Mouse (Mus musculus) cerebellum, adult 2 months (tissue): ENCODE measurements at regions not wholly inside any gene's neighbourhood (a gene's known extent, or its start where the extent isn't known, plus 50 kb on each side); places are given as distances from the start of the nearest gene placed in this dataset.

ENCODE experiments used
- DNase-seq, 2 experiments: peaks; one replicate each; pipeline ENCODE4 v3.0.0; 2021
- H3K27ac ChIP-seq: fragments of 200-500 bp; 2 replicates; pipeline ENCODE4 v1.5.1; 2012; ENCODE audit warnings: low read length, control low read depth, inconsistent platforms; ENCODE audit not compliant: insufficient read depth
- H3K27me3 ChIP-seq: fragments of 200-500 bp; 2 replicates; pipeline ENCODE4 v1.6.1; 2012; ENCODE audit warnings: inconsistent platforms, mild to moderate bottlenecking, low read length, moderate library complexity; ENCODE audit not compliant: control insufficient read depth, insufficient read depth
- H3K4me1 ChIP-seq: fragments of 200-500 bp; 2 replicates; pipeline ENCODE4 v1.6.1; 2011; ENCODE audit warnings: low read length; ENCODE audit not compliant: control insufficient read depth, insufficient read depth
- H3K4me3 ChIP-seq: fragments of 200-500 bp; replicated peaks from 2 replicates; pipeline ENCODE3; 2011; ENCODE audit warnings: mild to moderate bottlenecking, low read depth, low read length, control low read depth; ENCODE audit not compliant: insufficient read depth
- CTCF ChIP-seq: fragments of 200-500 bp; IDR thresholded peaks from 2 replicates; pipeline ENCODE4 v1.5.1; 2011; ENCODE audit warnings: low read depth, mild to moderate bottlenecking, control low read depth, low read length, moderate library complexity, borderline replicate concordance; ENCODE audit not compliant: insufficient read depth
- POLR2A ChIP-seq: fragments of 200-500 bp; IDR thresholded peaks from 2 replicates; pipeline ENCODE4 v1.6.1; 2011; ENCODE audit warnings: low read length, control low read depth, borderline replicate concordance; ENCODE audit not compliant: insufficient read depth
- WGBS: fragments of 180-500 bp; shearing (Covaris S2); methylation state at CpG from one replicate; pipeline ENCODE4 v1.1.7; 2018; 5-methylcytosine and 5-hydroxymethylcytosine counted together

DNA sequence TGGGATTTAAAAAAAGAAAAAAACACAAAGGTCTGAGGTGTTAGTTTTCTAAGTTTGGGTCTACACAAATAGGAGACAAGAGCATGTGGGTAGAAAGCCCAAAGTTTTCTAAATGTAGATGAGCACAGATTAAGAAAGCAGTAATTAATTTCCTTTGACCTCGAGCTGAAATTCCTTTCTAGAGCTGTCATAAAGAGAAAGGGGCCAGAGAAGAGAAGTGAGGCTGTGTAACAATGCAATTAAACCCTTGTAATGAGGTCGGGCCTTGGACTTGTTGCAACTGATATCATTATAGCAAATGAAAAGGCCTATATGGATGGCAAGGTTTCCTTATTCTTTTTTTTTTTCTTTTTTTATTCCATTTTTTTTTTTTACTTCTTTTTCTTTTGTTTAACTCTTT, 337.2 kb downstream of the Nr2f2 start:
- no peak for DNase-seq
- no peak overlapping the region for H3K27ac ChIP-seq
- H3K27me3 ChIP-seq = no peaks in the 10 kb centered on the region
- TF ChIP-seq CTCF = no peak
- no peak for TF ChIP-seq POLR2A
- no peaks in the 10 kb centered on the region for H3K4me1 ChIP-seq
- WGBS = 46% methylated on average over 2 of the region's 2 CpGs
- H3K4me3 ChIP-seq = no peak overlapping the region

DNA sequence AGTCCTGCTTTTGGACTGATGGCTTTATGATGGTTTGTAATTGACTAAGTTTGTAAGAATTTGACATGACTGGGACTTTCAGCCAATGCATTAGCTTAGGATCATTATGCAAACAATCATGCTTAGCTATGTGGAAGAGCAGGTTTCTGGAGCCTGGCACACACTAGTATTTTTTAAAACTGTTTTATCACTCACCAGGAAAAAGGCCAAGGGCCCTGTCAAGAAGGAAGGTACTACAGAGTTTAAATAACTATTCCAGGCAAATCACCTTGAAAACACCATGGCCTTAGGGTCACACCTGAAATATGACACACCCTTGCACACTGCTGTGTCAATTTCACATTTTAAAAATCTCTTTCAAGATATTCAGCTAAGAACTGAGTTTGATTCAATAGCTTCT, 341.0 kb downstream of the Nr2f2 start:
- H3K27me3 ChIP-seq = no peaks in the 10 kb centered on the region
- no peak overlapping the region for H3K27ac ChIP-seq
- TF ChIP-seq POLR2A (no peak), CTCF (no peak)
- no peak overlapping the region for H3K4me3 ChIP-seq
- H3K4me1 ChIP-seq = no peaks in the 10 kb centered on the region
- DNase-seq = no peak

DNA sequence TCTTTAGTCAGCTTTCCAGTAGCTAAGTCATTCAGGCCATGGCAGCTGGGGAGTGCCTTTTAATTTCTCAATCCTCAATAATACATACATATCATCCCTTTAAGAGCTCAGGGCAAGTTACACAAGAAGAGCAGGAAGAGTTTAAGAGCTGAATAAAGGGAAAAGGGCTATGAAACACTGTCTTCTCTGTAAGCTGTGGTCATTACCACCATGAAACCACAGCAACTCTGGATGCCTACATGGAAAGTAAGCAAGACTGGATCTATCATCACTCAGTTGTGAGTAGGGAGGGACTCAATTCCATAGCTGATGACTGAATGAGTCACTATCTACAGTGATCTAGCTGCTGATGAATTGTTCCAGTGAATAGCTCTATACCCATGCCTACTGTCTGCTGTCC, 349.9 kb downstream of the Nr2f2 start:
- TF ChIP-seq CTCF (no peak), POLR2A (no peak)
- H3K4me1 ChIP-seq = no peaks in the 10 kb centered on the region
- no peak overlapping the region for H3K27ac ChIP-seq
- H3K4me3 ChIP-seq = no peak overlapping the region
- H3K27me3 ChIP-seq = no peaks in the 10 kb centered on the region
- DNase-seq = no peak

DNA sequence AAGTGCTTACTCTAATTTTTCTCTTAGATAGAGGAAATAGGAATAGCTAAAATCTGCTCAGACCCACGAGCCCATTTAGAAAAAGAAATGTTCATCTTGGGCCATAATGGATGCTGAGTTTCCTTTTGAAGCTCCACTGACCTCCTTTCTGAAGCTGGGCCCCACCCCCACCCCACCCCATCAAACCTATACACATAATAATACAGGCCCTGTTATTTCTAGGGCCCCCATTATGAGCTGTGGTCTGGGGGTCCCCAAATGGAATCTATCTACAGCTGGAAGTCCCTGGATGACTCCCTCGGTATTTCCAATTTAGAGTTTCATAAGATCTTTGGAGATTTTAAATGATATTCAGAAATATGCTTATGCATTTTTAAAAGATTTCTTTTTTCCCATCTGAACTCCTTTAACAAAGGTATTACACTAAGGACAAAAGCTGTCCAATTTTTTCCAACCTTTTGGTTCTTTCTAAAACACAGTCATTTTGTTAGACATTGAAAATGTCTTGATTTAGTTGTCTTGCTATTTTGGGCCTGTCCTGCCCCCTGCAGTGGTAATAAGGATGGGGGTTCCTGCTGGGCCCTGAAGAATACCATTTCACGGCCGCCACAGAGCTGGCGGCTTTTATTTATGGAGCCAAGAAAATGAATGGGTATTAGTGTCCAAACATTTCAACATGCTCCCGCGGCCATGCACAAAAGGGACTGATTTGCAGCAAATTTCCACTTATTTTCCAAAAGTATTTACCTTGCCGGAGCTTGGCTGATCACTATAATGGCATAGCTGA, 363.1 kb downstream of the Nr2f2 start:
- Histone ChIP-seq H3K27me3 (no peaks in the 10 kb centered on the region), H3K4me1 (no peaks in the 10 kb centered on the region), H3K27ac (no peak overlapping the region), H3K4me3 (no peak overlapping the region)
- DNase-seq = no peak
- TF ChIP-seq POLR2A (no peak), CTCF (no peak)
- WGBS = 14% methylated on average over 8 of the region's 8 CpGs

DNA sequence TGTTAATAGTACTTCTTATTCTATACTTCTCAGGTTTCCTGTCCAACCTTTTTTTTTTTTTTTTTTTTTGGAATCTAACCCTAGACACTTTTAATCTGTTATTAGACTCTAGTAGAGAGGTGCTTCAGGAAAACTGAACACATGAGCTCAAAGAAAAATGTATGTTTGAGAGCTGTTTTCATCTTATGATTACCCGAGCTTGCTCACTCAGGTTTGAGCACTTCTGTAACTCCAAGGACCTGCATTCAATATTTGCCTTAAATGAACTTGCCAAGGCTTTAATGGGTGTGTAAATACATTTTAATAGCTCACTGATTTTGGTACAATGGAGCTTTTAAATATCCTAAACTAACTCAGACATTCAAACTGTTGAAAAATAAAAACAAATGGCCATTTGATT, 367.8 kb downstream of the Nr2f2 start:
- TF ChIP-seq POLR2A = no peak
- 69% methylated on average over 1 of the region's 1 CpGs for WGBS
- no peak overlapping the region for H3K4me3 ChIP-seq
- H3K27me3 ChIP-seq = no peaks in the 10 kb centered on the region; the same call in 1 of the 2 replicates
- H3K27ac ChIP-seq = no peak overlapping the region
- no peaks in the 10 kb centered on the region for H3K4me1 ChIP-seq
- DNase-seq = no peak

DNA sequence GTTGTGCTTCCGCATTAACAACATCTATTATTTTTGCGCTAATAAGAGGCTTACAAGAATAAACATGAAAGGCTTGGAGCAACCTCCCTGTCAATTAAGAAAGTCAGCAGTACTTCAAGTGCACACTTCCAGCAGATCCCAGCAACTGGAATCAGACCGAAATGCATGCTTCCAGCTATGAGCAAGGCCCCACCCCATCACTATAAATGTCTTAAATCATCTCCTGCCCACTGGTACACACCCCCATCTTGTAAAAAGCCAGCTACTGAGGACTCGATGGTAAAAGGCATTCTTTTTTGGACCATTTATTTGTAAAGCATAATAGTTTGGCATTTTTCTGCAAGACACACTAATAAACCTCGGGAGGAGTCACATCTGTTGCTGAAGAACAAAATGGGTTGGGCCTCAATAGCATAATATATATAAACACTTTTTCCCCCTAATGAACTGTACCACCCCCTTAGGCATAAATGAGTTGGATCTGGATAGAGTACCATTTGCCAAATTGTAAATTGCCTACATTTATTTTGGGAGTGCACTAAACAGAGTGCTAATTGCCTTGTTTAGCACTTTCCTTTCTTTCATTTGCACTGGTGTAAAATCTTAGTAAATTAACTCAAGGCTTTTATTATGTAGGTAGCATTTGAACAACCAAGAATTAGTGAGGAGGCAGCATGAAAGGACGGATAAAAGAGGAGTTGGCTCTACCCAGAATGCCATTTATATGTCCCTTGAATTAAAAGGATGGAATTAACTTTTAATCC, 371.8 kb downstream of the Nr2f2 start:
- H3K4me3 ChIP-seq = no peak overlapping the region
- H3K27ac ChIP-seq = no peak overlapping the region
- no peaks in the 10 kb centered on the region; the same call in 1 of the 2 replicates for H3K27me3 ChIP-seq
- no peak for TF ChIP-seq CTCF
- TF ChIP-seq POLR2A = no peak
- no peaks in the 10 kb centered on the region for H3K4me1 ChIP-seq
- no peak for DNase-seq
- WGBS = 74% methylated on average over 6 of the region's 6 CpGs

DNA sequence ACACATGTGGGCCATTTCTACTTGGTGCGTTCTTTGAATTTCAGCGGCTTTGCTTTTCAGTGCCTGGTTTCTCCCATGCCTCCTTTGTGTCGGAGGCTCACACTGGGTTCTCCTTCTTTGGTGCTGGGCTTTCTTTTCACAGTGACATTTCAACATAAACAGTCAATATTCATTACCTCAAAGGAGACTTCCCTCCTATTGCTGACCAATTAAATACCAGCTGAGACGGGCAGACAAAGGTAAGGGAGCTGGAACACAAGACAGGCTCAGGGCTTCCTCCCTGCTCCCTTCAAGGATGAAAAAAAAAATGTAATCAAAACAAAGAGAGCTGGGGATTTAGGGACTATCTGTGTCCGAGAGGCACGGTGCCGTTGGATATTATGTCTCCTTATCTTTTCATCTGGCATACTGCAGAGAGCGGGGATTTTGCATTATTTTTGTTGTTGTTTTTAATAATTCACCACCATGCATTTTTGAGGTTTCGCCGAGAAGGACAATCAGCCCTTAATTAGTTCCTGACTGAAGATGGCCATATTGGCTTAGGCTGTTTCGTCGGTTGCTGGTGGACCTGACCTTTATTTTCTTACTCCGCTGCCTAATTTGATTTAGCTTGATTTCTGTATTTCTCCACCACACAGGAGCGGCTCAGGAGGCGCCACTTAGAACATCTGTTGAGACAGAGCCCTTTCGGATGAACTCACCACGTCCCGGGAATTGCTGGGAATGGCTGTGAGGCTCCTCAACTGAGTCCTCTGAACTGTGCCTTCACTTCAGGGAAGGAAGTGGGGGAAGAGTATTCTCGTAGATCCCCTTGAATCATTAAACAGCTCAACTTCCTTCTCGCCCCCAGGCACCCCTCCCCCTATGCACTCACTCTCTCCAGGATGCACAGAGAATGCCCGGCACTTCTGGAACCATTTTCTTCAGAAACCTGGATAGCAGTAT, 373.9 kb downstream of the Nr2f2 start:
- no peak for TF ChIP-seq CTCF
- TF ChIP-seq POLR2A = no peak
- WGBS = 11% methylated on average over 21 of the region's 21 CpGs
- no peak overlapping the region for H3K27ac ChIP-seq
- H3K4me3 ChIP-seq = no peak overlapping the region
- H3K4me1 ChIP-seq = no peaks in the 10 kb centered on the region
- DNase-seq = no peak
- no peaks in the 10 kb centered on the region; the same call in 1 of the 2 replicates for H3K27me3 ChIP-seq

DNA sequence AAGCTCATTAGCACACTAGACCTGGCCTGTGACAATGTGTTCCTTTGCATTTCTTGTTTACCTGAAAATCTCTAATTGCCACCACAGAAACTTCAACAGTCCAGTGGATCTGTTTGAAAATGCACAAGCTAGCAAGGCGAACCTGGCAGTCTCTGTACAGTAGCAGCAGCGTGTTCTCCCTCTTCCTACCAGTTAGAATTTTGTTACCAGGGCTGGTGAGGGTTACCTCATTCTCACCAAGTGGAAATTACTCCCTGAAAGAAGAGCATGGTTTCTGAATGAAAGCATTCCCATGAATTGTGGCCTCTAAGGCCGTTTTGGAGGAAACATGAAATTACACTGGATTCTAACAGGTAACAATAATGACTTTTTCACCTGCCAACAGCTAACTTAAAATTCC, 374.6 kb downstream of the Nr2f2 start:
- no peak overlapping the region for H3K27ac ChIP-seq
- H3K4me3 ChIP-seq = no peak overlapping the region
- no peaks in the 10 kb centered on the region; the same call in 1 of the 2 replicates for H3K27me3 ChIP-seq
- WGBS = 27% methylated on average over 3 of the region's 3 CpGs
- TF ChIP-seq POLR2A (no peak), CTCF (no peak)
- H3K4me1 ChIP-seq = no peaks in the 10 kb centered on the region
- DNase-seq = no peak
